ENCODE assay signal across 13 mouse cellular contexts in the genomic region with DNA sequence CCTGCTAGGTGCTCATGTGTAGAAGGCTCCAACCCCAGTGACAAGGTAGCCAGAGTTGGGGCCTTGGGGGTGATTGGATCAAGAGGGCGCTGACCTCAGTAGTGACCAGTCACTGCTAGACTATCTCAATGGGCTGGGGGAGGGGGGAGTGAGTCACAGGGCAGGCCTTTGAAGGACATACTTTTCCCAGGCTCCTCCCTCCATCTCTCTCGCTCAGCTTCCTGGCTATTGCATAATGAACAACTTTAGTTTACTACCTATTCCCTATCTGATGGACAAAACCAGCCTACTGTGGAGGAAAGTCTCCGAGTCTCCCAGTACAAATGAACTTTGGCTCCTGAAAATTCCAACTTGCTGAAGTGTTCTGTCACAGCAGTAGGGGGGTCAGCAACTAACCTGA. TPM values are rescaled to one million over a fixed set of nuclear protein-coding genes. Genes with fewer than 3 reads are reported as not detected.
DNase-seq lines count a peak whose midpoint lies in the region; ATAC-seq and TF ChIP-seq lines count a peak whose summit lies in the region.
"Had no signal": no experiment of that assay in that cellular context is flagged by ENCODE, and none has a peak within 500 bp of the region (broad histone marks: within the 10 kb centered on the region; RNA-seq: fewer than 3 reads in every experiment).

No protein-coding gene starts in this region.

- H3K27ac ChIP-seq in liver, embryonic 11.5 days (ENCODE audit: low read depth, low read length) = no peak overlapping the region
- no peak overlapping the region for H3K27ac ChIP-seq in hindbrain, postnatal 0 days

- no peak overlapping the region for H3K4me3 ChIP-seq in C2C12 (ENCODE audit: insufficient read depth, poor library complexity, severe bottlenecking)
- no peak overlapping the region for H3K4me3 ChIP-seq in liver, embryonic 11.5 days (ENCODE audit: low read depth, low read length)
- no peak overlapping the region for H3K4me3 ChIP-seq in hindbrain, postnatal 0 days (ENCODE audit: low read length)
- H3K4me3 ChIP-seq: erythroblast, embryonic 14.5 days had no signal

- no peaks in the 10 kb centered on the region for H3K79me3 ChIP-seq in C2C12 (ENCODE audit: low read depth)

- ATAC-seq in liver, embryonic 11.5 days (replicated peaks; ENCODE audit: low FRiP score) = 0 out of 2 replicates have a peak, but pooled peaks have one; percentile 20
- no peak for ATAC-seq in hindbrain, postnatal 0 days
- ATAC-seq: activated CD4-positive, CD25-positive, alpha-beta regulatory T cell, adult 4 months had no signal

- intact Hi-C loops in heart, postnatal 36 days (cut with DNase I) = no loop called here

- H3ac ChIP-seq in C2C12 (ENCODE audit: control insufficient read depth, insufficient read length, low read depth) = no peak overlapping the region

- H3K27me3 ChIP-seq in C2C12 (ENCODE audit: control insufficient read depth, insufficient read depth, insufficient read length) = peaks cover 70% of the 10 kb centered on the region
- peaks cover 5% of the 10 kb centered on the region for H3K27me3 ChIP-seq in liver, embryonic 11.5 days (replicated peaks; ENCODE audit: control insufficient read depth, insufficient read depth, low read length)
- no peaks in the 10 kb centered on the region for H3K27me3 ChIP-seq in hindbrain, postnatal 0 days (ENCODE audit: insufficient read depth, low read length)

- DNase-seq in adrenal gland, adult 8-10 months = peak; percentile 84
- peak; percentile 59 to 72 for DNase-seq in kidney, adult 8-10 months
- DNase-seq in liver, embryonic 11.5 days (ENCODE audit: low spot score) = no peak
- no peak for DNase-seq in layer of hippocampus, adult 8-10 months (ENCODE audit: low spot score in 2 of 2)
- DNase-seq in heart, postnatal 36 days = no peak
- no peak for DNase-seq in urinary bladder, postnatal 25 days (ENCODE audit: low spot score)
- DNase-seq in hindbrain, postnatal 0 days (ENCODE audit: low spot score) = no peak
- DNase-seq: heart, adult 18-20 months; left cerebral cortex, postnatal 4 days had no signal

- 48% methylated on average over 3 of the region's 3 CpGs for WGBS in liver, embryonic 11.5 days
- WGBS in hindbrain, postnatal 0 days = 78% methylated on average over 3 of the region's 3 CpGs

- no peaks in the 10 kb centered on the region for H3K36me3 ChIP-seq in C2C12 (ENCODE audit: control insufficient read depth, insufficient read depth)
- no peaks in the 10 kb centered on the region for H3K36me3 ChIP-seq in liver, embryonic 11.5 days (ENCODE audit: control insufficient read depth, insufficient read depth, low read length)
- no peaks in the 10 kb centered on the region for H3K36me3 ChIP-seq in hindbrain, postnatal 0 days (ENCODE audit: insufficient read depth, low read length)

- TF ChIP-seq CTCF in C2C12 (IDR thresholded peaks at IDR 0.05; ENCODE audit: control insufficient read depth, insufficient read depth, insufficient read length) = no peak
- no peak for TF ChIP-seq CTCF in hindbrain, postnatal 0 days (IDR thresholded peaks at IDR 0.05; ENCODE audit: low read depth)

- no peak overlapping the region for H3K9ac ChIP-seq in liver, embryonic 11.5 days (ENCODE audit: low read depth, low read length)
- no peak overlapping the region for H3K9ac ChIP-seq in hindbrain, postnatal 0 days (replicated peaks; ENCODE audit: low read length)

- H3K4me1 ChIP-seq in liver, embryonic 11.5 days (replicated peaks; ENCODE audit: control insufficient read depth, insufficient read depth, low read length) = 0 out of 2 replicates have a peak, but pooled peaks cover 3% of the 10 kb centered on the region
- H3K4me1 ChIP-seq in hindbrain, postnatal 0 days (ENCODE audit: insufficient read depth, low read length) = no peaks in the 10 kb centered on the region; the same call in 1 of the 2 replicates

- no peaks in the 10 kb centered on the region for H3K79me2 ChIP-seq in C2C12 (ENCODE audit: control insufficient read depth, insufficient read depth)

- no peaks in the 10 kb centered on the region for H3K9me3 ChIP-seq in liver, embryonic 11.5 days (ENCODE audit: control insufficient read depth, low read length)
- H3K9me3 ChIP-seq in hindbrain, postnatal 0 days (ENCODE audit: low read length) = no peaks in the 10 kb centered on the region

- no peak overlapping the region for H3K4me2 ChIP-seq in liver, embryonic 11.5 days
- H3K4me2 ChIP-seq in hindbrain, postnatal 0 days (ENCODE audit: low read depth, low read length) = no peak overlapping the region

TF ChIP-seq in C2C12, 6 proteins besides CTCF, POLR2A, EP300 and RAD21:
- no peak for TF ChIP-seq MYOG (IDR thresholded peaks at IDR 0.05; ENCODE audit: control insufficient read depth, extremely low read depth, insufficient read length)
- no peak for TF ChIP-seq USF1 (IDR thresholded peaks at IDR 0.05; ENCODE audit: low read depth)
- TF ChIP-seq CEBPB (IDR thresholded peaks at IDR 0.05; ENCODE audit: low read depth) = peak; percentile 47
- TF ChIP-seq MAX (IDR thresholded peaks at IDR 0.05) = no peak
TF ChIP-seq in C2C12: peak in this region for 1.

RNA-seq across cellular contexts. Expression of a gene that starts 45.1 kb away (rescaled TPM):
- polyA plus RNA-seq in C2C12 (2012; fragmentation: generic; extraction: Trizol) = 0.02 TPM
- total RNA-seq in adrenal gland, adult 8-10 months (2022) = 1 to 10 TPM; 1.8 to 3.5 (median 2.5) TPM
- polyA plus RNA-seq in liver, embryonic 11.5 days (2014; fragmentation: Nextera tagmentation; extraction: Ambion mirVana) = 0.11 and 0.17 TPM in 2 replicates
- total RNA-seq in layer of hippocampus, adult 8-10 months (2022) = 10 to 100 TPM; 17.8 to 19.7 (median 18.2) TPM
- under 1 TPM; 0.43 to 0.50 TPM for total RNA-seq in heart, postnatal 36 days (2021)
- 47.3 and 53.4 TPM in 2 replicates for total RNA-seq in hindbrain, postnatal 0 days (2014; rRNA removed)
- 16.5 and 19.2 TPM in 2 replicates for polyA plus RNA-seq in hindbrain, postnatal 0 days (2015; fragmentation: Nextera tagmentation; extraction: Ambion mirVana)
- total RNA-seq: hematopoietic stem cell, adult 5-6 weeks had no signal
- polyA plus RNA-seq: activated CD4-positive, CD25-positive, alpha-beta regulatory T cell, adult 4 months; erythroblast, embryonic 14.5 days had no signal

Comparison
In these comparisons a context has a peak if more than half of its experiments do, and no peak if none do; other contexts are left out.
1. DNase-seq: peak in adrenal gland, adult 8-10 months (single experiment) and kidney, adult 8-10 months (2 of 2); none in liver, embryonic 11.5 days (single experiment), layer of hippocampus, adult 8-10 months (0 of 2), heart, postnatal 36 days (0 of 2), urinary bladder, postnatal 25 days (single experiment) and hindbrain, postnatal 0 days (single experiment).
2. RNA of a gene that starts 45.1 kb away (total RNA-seq): 47.3 to 53.4 TPM in hindbrain, postnatal 0 days and 17.8 to 19.7 TPM in layer of hippocampus, adult 8-10 months; 1.8 to 3.5 TPM in adrenal gland, adult 8-10 months and 0.43 to 0.50 TPM in heart, postnatal 36 days; every median in the first group is over 4 times any median in the second.